In genomic region chr7:117368647-117369289, GRCm38 (mm10) we compare ENCODE assay signal across 27 mouse cellular contexts. TPM values are rescaled to one million over a fixed set of nuclear protein-coding genes. Genes with fewer than 3 reads are reported as not detected.
DNase-seq lines count a peak whose midpoint lies in the region; ATAC-seq and TF ChIP-seq lines count a peak whose summit lies in the region.
"Had no signal": no experiment of that assay in that cellular context is flagged by ENCODE, and none has a peak within 500 bp of the region (broad histone marks: within the 10 kb centered on the region; RNA-seq: fewer than 3 reads in every experiment).

No protein-coding gene starts in this region.

- H3K4me1 ChIP-seq in forebrain, embryonic 12.5 days = peaks cover 8% of the 10 kb centered on the region
- H3K4me1 ChIP-seq in forebrain, embryonic 13.5 days = peaks cover 11% of the 10 kb centered on the region; the same call in 1 of the 2 replicates
- H3K4me1 ChIP-seq in heart, embryonic 15.5 days (replicated peaks) = peaks cover 7% of the 10 kb centered on the region
- no peaks in the 10 kb centered on the region for H3K4me1 ChIP-seq in lung, embryonic 16.5 days (replicated peaks; ENCODE audit: control insufficient read depth, insufficient read depth, low read length)
- H3K4me1 ChIP-seq: limb, embryonic 12.5 days; liver, embryonic 15.5 days; megakaryocyte, embryonic 14.5 days; midbrain, embryonic 13.5 days had no signal

- no peaks in the 10 kb centered on the region; the same call in 1 of the 2 replicates for H3K27me3 ChIP-seq in forebrain, embryonic 12.5 days
- no peaks in the 10 kb centered on the region for H3K27me3 ChIP-seq in forebrain, embryonic 13.5 days
- H3K27me3 ChIP-seq in heart, embryonic 15.5 days = no peaks in the 10 kb centered on the region
- no peaks in the 10 kb centered on the region for H3K27me3 ChIP-seq in lung, embryonic 16.5 days (ENCODE audit: control insufficient read depth, insufficient read depth, low read depth, low read length)
- H3K27me3 ChIP-seq: limb, embryonic 12.5 days; midbrain, embryonic 13.5 days; Patski had no signal

- H3K27ac ChIP-seq in forebrain, embryonic 12.5 days = 0 out of 2 replicates have a peak overlapping the region, but pooled peaks have one; percentile 19
- H3K27ac ChIP-seq in forebrain, embryonic 13.5 days = no peak overlapping the region
- H3K27ac ChIP-seq in heart, embryonic 15.5 days = 0 out of 2 replicates have a peak overlapping the region, but pooled peaks have one; percentile 55
- peak overlapping the region; percentile 49; the same call in 1 of the 2 replicates for H3K27ac ChIP-seq in lung, embryonic 16.5 days (ENCODE audit: low read length)
- H3K27ac ChIP-seq: hindbrain, embryonic 14.5 days; limb, embryonic 12.5 days; liver, embryonic 15.5 days; midbrain, embryonic 13.5 days had no signal

- ATAC-seq in forebrain, embryonic 12.5 days (ENCODE audit: low FRiP score) = no peak
- ATAC-seq in forebrain, embryonic 13.5 days = no peak
- ATAC-seq in heart, embryonic 15.5 days (replicated peaks; ENCODE audit: insufficient number of reproducible peaks, insufficient read depth, low FRiP score, low read depth) = no peak
- ATAC-seq in lung, embryonic 16.5 days (ENCODE audit: low read depth) = peak; percentile 71
- ATAC-seq: intestine, postnatal 0 days; midbrain, embryonic 13.5 days; Patski had no signal

- H3K36me3 ChIP-seq in forebrain, embryonic 12.5 days (replicated peaks) = no peaks in the 10 kb centered on the region
- no peaks in the 10 kb centered on the region for H3K36me3 ChIP-seq in forebrain, embryonic 13.5 days (ENCODE audit: poor library complexity, severe bottlenecking)
- H3K36me3 ChIP-seq in heart, embryonic 15.5 days = no peaks in the 10 kb centered on the region
- H3K36me3 ChIP-seq in lung, embryonic 16.5 days (ENCODE audit: control insufficient read depth, insufficient read depth, low read length) = no peaks in the 10 kb centered on the region
- H3K36me3 ChIP-seq: G1E; limb, embryonic 12.5 days; liver, embryonic 15.5 days; midbrain, embryonic 13.5 days had no signal

- H3K4me2 ChIP-seq in forebrain, embryonic 12.5 days = no peak overlapping the region
- H3K4me2 ChIP-seq in forebrain, embryonic 13.5 days = no peak overlapping the region
- no peak overlapping the region for H3K4me2 ChIP-seq in heart, embryonic 15.5 days
- H3K4me2 ChIP-seq in lung, embryonic 16.5 days (ENCODE audit: low read depth, low read length) = no peak overlapping the region
- H3K4me2 ChIP-seq: heart, embryonic 11.5 days; hindbrain, embryonic 14.5 days; limb, embryonic 12.5 days; liver, embryonic 15.5 days; midbrain, embryonic 13.5 days had no signal

- no peak for TF ChIP-seq CTCF in brain, embryonic 14.5 days (IDR thresholded peaks at IDR 0.05; ENCODE audit: borderline replicate concordance, extremely low read depth, insufficient read depth, insufficient read length)

- intact Hi-C loops in left cerebral cortex, postnatal 4 days (cut with DNase I) = no loop called here

- no peaks in the 10 kb centered on the region for H3K9me3 ChIP-seq in forebrain, embryonic 12.5 days
- no peaks in the 10 kb centered on the region for H3K9me3 ChIP-seq in forebrain, embryonic 13.5 days (replicated peaks)
- no peaks in the 10 kb centered on the region for H3K9me3 ChIP-seq in heart, embryonic 15.5 days (replicated peaks)
- no peaks in the 10 kb centered on the region for H3K9me3 ChIP-seq in lung, embryonic 16.5 days (ENCODE audit: control insufficient read depth, low read length)
- H3K9me3 ChIP-seq: limb, embryonic 12.5 days; liver, embryonic 15.5 days; megakaryocyte, embryonic 14.5 days; midbrain, embryonic 13.5 days had no signal

- H3K9ac ChIP-seq in forebrain, embryonic 12.5 days = no peak overlapping the region
- no peak overlapping the region for H3K9ac ChIP-seq in forebrain, embryonic 13.5 days
- no peak overlapping the region for H3K9ac ChIP-seq in heart, embryonic 15.5 days
- H3K9ac ChIP-seq in lung, embryonic 16.5 days (ENCODE audit: low read length) = no peak overlapping the region
- H3K9ac ChIP-seq: hindbrain, embryonic 14.5 days; limb, embryonic 12.5 days; liver, embryonic 15.5 days; midbrain, embryonic 13.5 days had no signal

- H3K4me3 ChIP-seq in forebrain, embryonic 12.5 days (replicated peaks) = no peak overlapping the region
- no peak overlapping the region for H3K4me3 ChIP-seq in forebrain, embryonic 13.5 days
- no peak overlapping the region for H3K4me3 ChIP-seq in heart, embryonic 15.5 days
- no peak overlapping the region for H3K4me3 ChIP-seq in lung, embryonic 16.5 days (ENCODE audit: low read length)
- H3K4me3 ChIP-seq: limb, embryonic 12.5 days; liver, embryonic 15.5 days; megakaryocyte, embryonic 14.5 days; midbrain, embryonic 13.5 days had no signal

- WGBS in forebrain, embryonic 12.5 days = 42% methylated on average over 6 of the region's 6 CpGs
- WGBS in forebrain, embryonic 13.5 days = 35% methylated on average over 6 of the region's 6 CpGs
- 51% methylated on average over 6 of the region's 6 CpGs for WGBS in heart, embryonic 15.5 days
- 40% methylated on average over 6 of the region's 6 CpGs for WGBS in lung, embryonic 16.5 days

- DNase-seq in heart, postnatal 4 days = no peak
- no peak for DNase-seq in lung, postnatal 10 days
- DNase-seq in brain, embryonic 14.5 days (ENCODE audit: low read depth) = peak; percentile 43
- DNase-seq in left cerebral cortex, postnatal 4 days = no peak
- DNase-seq: adrenal gland, postnatal 10 days; cerebellum, adult 11 months; cerebellum, adult 9-10 months; cerebellum, postnatal 36 days; gastrocnemius, postnatal 10 days; kidney, adult 9 months; kidney, postnatal 25 days; lung, postnatal 4 days; thymus, adult 18-20 months; thymus, postnatal 25 days had no signal

- no peak for TF ChIP-seq POLR2A in brain, embryonic 14.5 days (IDR thresholded peaks at IDR 0.05; ENCODE audit: borderline replicate concordance, extremely low read depth, insufficient read depth, insufficient read length, poor library complexity, severe bottlenecking)

RNA-seq across cellular contexts. Expression of gene Xylt1, which starts 12.0 kb away (rescaled TPM):
- 3.4 and 5.0 TPM in 2 replicates for polyA plus RNA-seq in forebrain, embryonic 12.5 days (2016; fragmentation: Nextera tagmentation; extraction: Ambion mirVana)
- 2.4 and 2.5 TPM in 2 replicates for polyA plus RNA-seq in forebrain, embryonic 13.5 days (2015; fragmentation: Nextera tagmentation; extraction: Ambion mirVana)
- polyA plus RNA-seq in heart, embryonic 15.5 days (2015; fragmentation: Nextera tagmentation; extraction: Ambion mirVana) = 0.91 and 1.3 TPM in 2 replicates
- 1 to 10 TPM; 6.5 to 6.9 TPM for total RNA-seq in heart, postnatal 4 days (2021)
- polyA plus RNA-seq in lung, embryonic 16.5 days (2015; fragmentation: Nextera tagmentation; extraction: Ambion mirVana) = 0.75 and 0.93 TPM in 2 replicates
- polyA plus RNA-seq in brain, embryonic 14.5 days (2012; rRNA removed) = 5.5 and 8.2 TPM in 2 replicates
- total RNA-seq in left cerebral cortex, postnatal 4 days (2021) = 10 to 100 TPM; 53.5 to 56.6 TPM
- polyA plus RNA-seq: G1E had no signal
